Mouse (Mus musculus) urinary bladder, adult 18-20 months (tissue): Measurements from ENCODE around the gene Gss.
A peak's percentile ranks its signal among the peaks of the same experiment; 100 is the strongest.
"Not testable (repeated sequence)": the region's sequence is repeated elsewhere in the genome, so short reads cannot be mapped to it uniquely, and the experiment has no call there.

Source experiments
- DNase-seq, 2 experiments: peaks; one replicate each; pipeline ENCODE4 v3.0.0; 2022; ENCODE audit warnings: low spot score in 2 of 2, mixed read lengths in 2 of 2

Gene Gss

GRCm38 (mm10) chr2:155616971-155617370 is 24.4 kb upstream of the Gss start:
- DNase-seq = no peak

GRCm38 (mm10) chr2:155613953-155614352 is 21.3 kb upstream of the Gss start:
- no peak for DNase-seq

- DNase-seq = peak; percentile 43 to 50
These were observed 20.7 kb upstream of the Gss start for GRCm38 (mm10) chr2:155613326-155613755.

GRCm38 (mm10) chr2:155611834-155612550 is 19.4 kb upstream of the Gss start:
- DNase-seq = no peak

GRCm38 (mm10) chr2:155610978-155611377 is 18.4 kb upstream of the Gss start, which contains the start of gene Myh7b:
TSS of gene Myh7b (plus strand) at chr2:155611212.
- no peak for DNase-seq

GRCm38 (mm10) chr2:155606360-155606759 is 13.8 kb upstream of the Gss start:
- DNase-seq = no peak

GRCm38 (mm10) chr2:155605236-155605589 is 12.6 kb upstream of the Gss start:
- DNase-seq = not testable (repeated sequence)

- DNase-seq = no peak
These were observed 12.1 kb upstream of the Gss start for GRCm38 (mm10) chr2:155604560-155605235.

GRCm38 (mm10) chr2:155603707-155604106 is 11.1 kb upstream of the Gss start:
- no peak for DNase-seq

GRCm38 (mm10) chr2:155595516-155595915 is 2.9 kb upstream of the Gss start:
- no peak for DNase-seq

GRCm38 (mm10) chr2:155592854-155593283 is 259 bp upstream of the Gss start:
- no peak for DNase-seq

GRCm38 (mm10) chr2:155591676-155592075 is 934 bp downstream of the Gss start:
- DNase-seq = peak in 1 of 2 experiments; percentile 28

- DNase-seq = no peak
These were observed 1.7 kb downstream of the Gss start for GRCm38 (mm10) chr2:155590876-155591275.

- DNase-seq = no peak
These were observed 3.1 kb downstream of the Gss start for GRCm38 (mm10) chr2:155589521-155589920.

GRCm38 (mm10) chr2:155588136-155588535 is 4.5 kb downstream of the Gss start:
- no peak for DNase-seq

GRCm38 (mm10) chr2:155585486-155585885 is 7.1 kb downstream of the Gss start:
- no peak for DNase-seq

GRCm38 (mm10) chr2:155585082-155585481 is 7.5 kb downstream of the Gss start:
- no peak for DNase-seq

GRCm38 (mm10) chr2:155583927-155584530 is 8.6 kb downstream of the Gss start:
- DNase-seq = peak in 1 of 2 experiments; percentile 24

- DNase-seq = no peak
These were observed 9.6 kb downstream of the Gss start for GRCm38 (mm10) chr2:155582996-155583395.

- DNase-seq = no peak
These were observed 10.1 kb downstream of the Gss start for GRCm38 (mm10) chr2:155582384-155582995.

GRCm38 (mm10) chr2:155580331-155580730 is 12.3 kb downstream of the Gss start:
- DNase-seq = no peak

GRCm38 (mm10) chr2:155576656-155577055 is 16.0 kb downstream of the Gss start:
- no peak for DNase-seq
